Mouse (Mus musculus): ENCODE results near the gene Ptpn14. TPM values are rescaled to one million over a fixed set of nuclear protein-coding genes. Genes with fewer than 3 reads are reported as not detected.

Gene Ptpn14
- polyA plus RNA-seq, 1 experiment from 2014 or later = 5.0 TPM

GRCm38 (mm10) chr1:189867034-189867433 is 139.0 kb downstream of the Ptpn14 start:
- peaks cover 5% of the 10 kb centered on the region for H3K4me1 ChIP-seq (replicated peaks)
- WGBS = 81% methylated on average over 5 of the region's 5 CpGs
- H3K4me3 ChIP-seq = no peak overlapping the region
- H3K36me3 ChIP-seq = peaks cover 32% of the 10 kb centered on the region
- no peaks in the 10 kb centered on the region for H3K9me3 ChIP-seq
- DNase-seq (ENCODE audit: low spot score) = no peak
- H3K27ac ChIP-seq = peak overlapping the region; percentile 46
- H3K27me3 ChIP-seq (ENCODE audit: insufficient read depth, poor library complexity, severe bottlenecking) = no peaks in the 10 kb centered on the region

GRCm38 (mm10) chr1:189867497-189867896 is 139.4 kb downstream of the Ptpn14 start:
- no peaks in the 10 kb centered on the region for H3K27me3 ChIP-seq (ENCODE audit: insufficient read depth, poor library complexity, severe bottlenecking)
- no peak overlapping the region for H3K4me3 ChIP-seq
- H3K4me1 ChIP-seq (replicated peaks) = peaks cover 5% of the 10 kb centered on the region
- H3K27ac ChIP-seq = peak overlapping the region; percentile 46
- peaks cover 32% of the 10 kb centered on the region for H3K36me3 ChIP-seq
- DNase-seq (ENCODE audit: low spot score) = no peak
- no peaks in the 10 kb centered on the region for H3K9me3 ChIP-seq
- WGBS = 70% methylated on average over 9 of the region's 9 CpGs

DNA sequence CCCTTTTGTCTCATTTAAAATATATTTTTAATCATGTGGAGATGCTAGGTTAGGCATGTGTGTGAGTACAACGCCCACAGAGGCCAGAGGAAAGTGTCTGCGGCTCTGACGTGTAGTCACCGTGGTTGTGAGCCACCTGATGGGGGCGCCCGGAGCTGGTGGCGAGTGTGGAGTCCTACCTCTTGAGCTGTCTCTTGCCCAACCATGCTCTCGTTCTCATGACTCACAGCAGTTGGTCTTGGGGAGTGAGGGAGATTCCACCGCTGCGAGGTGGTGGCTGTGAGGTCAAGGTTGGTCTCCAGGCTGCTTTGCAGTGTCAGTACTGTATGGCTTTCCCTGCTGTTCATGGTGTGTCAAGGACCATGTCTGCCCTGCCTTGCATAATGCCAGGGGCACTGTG is 140.0 kb downstream of the Ptpn14 start:
- Histone ChIP-seq H3K27ac (0 out of 2 replicates have a peak overlapping the region, but pooled peaks have one; percentile 8), H3K9me3 (no peaks in the 10 kb centered on the region), H3K4me1 (replicated peaks) (peaks cover 5% of the 10 kb centered on the region), H3K27me3 (ENCODE audit: insufficient read depth, poor library complexity, severe bottlenecking) (no peaks in the 10 kb centered on the region), H3K36me3 (peaks cover 27% of the 10 kb centered on the region), H3K4me3 (no peak overlapping the region)
- WGBS = 85% methylated on average over 10 of the region's 10 CpGs
- DNase-seq (ENCODE audit: low spot score) = no peak

DNA sequence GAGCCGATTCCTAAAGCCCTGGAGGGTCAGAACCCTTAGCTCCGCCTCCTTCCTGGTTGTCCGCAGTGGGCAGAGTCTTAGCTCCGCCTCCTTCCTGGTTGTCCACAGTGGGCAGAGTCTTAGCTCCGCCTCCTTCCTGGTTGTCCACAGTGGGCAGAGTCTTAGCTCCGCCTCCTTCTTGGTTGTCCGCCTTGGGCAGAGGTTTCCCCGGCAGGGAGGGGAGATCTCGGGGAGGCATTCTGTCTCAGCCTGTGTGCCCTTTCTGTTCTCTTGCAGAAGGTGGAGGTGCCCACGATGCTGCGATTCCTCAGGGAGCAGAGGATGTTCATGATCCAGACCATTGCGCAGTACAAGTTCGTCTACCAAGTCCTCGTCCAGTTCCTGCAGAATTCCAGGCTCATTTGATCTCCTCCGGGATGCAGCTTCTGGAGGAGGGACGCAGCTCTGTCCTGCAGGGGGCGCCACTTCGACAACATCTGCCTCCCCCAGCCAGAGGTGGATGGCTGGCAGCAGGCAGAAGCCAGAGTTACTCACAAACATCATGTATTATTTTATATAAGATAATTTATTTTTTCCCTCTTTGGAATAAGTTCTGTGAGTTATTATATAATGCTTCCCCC is 141.7 kb downstream of the Ptpn14 start:
- H3K4me3 ChIP-seq = no peak overlapping the region
- no peaks in the 10 kb centered on the region for H3K9me3 ChIP-seq
- WGBS = 94% methylated on average over 18 of the region's 18 CpGs
- peaks cover 8% of the 10 kb centered on the region for H3K4me1 ChIP-seq (replicated peaks)
- H3K27me3 ChIP-seq (ENCODE audit: insufficient read depth, poor library complexity, severe bottlenecking) = no peaks in the 10 kb centered on the region
- peaks cover 19% of the 10 kb centered on the region for H3K36me3 ChIP-seq
- H3K27ac ChIP-seq = no peak overlapping the region
- DNase-seq (ENCODE audit: low spot score) = no peak

- Histone ChIP-seq H3K36me3 (peaks cover 15% of the 10 kb centered on the region), H3K4me3 (no peak overlapping the region), H3K9me3 (no peaks in the 10 kb centered on the region), H3K4me1 (replicated peaks) (peaks cover 14% of the 10 kb centered on the region), H3K27ac (no peak overlapping the region), H3K27me3 (ENCODE audit: insufficient read depth, poor library complexity, severe bottlenecking) (no peaks in the 10 kb centered on the region)
- DNase-seq (ENCODE audit: low spot score) = no peak
- WGBS = 82% methylated on average over 8 of the region's 8 CpGs
These were observed 142.5 kb downstream of the Ptpn14 start for GRCm38 (mm10) chr1:189870539-189870938.

- DNase-seq (ENCODE audit: low spot score) = no peak
- peaks cover 20% of the 10 kb centered on the region for H3K4me1 ChIP-seq (replicated peaks)
- H3K27ac ChIP-seq = no peak overlapping the region
- 95% methylated on average over 8 of the region's 8 CpGs for WGBS
- H3K9me3 ChIP-seq = no peaks in the 10 kb centered on the region
- H3K4me3 ChIP-seq = no peak overlapping the region
- peaks cover 15% of the 10 kb centered on the region for H3K36me3 ChIP-seq
- H3K27me3 ChIP-seq (ENCODE audit: insufficient read depth, poor library complexity, severe bottlenecking) = no peaks in the 10 kb centered on the region
These were observed 143.6 kb downstream of the Ptpn14 start for GRCm38 (mm10) chr1:189871625-189872024.

- Histone ChIP-seq H3K27ac (no peak overlapping the region), H3K36me3 (peaks cover 15% of the 10 kb centered on the region), H3K4me3 (no peak overlapping the region), H3K9me3 (no peaks in the 10 kb centered on the region), H3K27me3 (ENCODE audit: insufficient read depth, poor library complexity, severe bottlenecking) (no peaks in the 10 kb centered on the region), H3K4me1 (replicated peaks) (peaks cover 20% of the 10 kb centered on the region)
- 92% methylated on average over 4 of the region's 4 CpGs for WGBS
- DNase-seq (ENCODE audit: low spot score) = no peak
These were observed 144.0 kb downstream of the Ptpn14 start for GRCm38 (mm10) chr1:189872050-189872449.

GRCm38 (mm10) chr1:189873591-189873990 is 145.5 kb downstream of the Ptpn14 start:
- DNase-seq (ENCODE audit: low spot score) = no peak
- Histone ChIP-seq H3K4me3 (no peak overlapping the region), H3K9me3 (no peaks in the 10 kb centered on the region), H3K27me3 (ENCODE audit: insufficient read depth, poor library complexity, severe bottlenecking) (no peaks in the 10 kb centered on the region), H3K27ac (no peak overlapping the region), H3K36me3 (peaks cover 15% of the 10 kb centered on the region), H3K4me1 (replicated peaks) (peaks cover 15% of the 10 kb centered on the region)
- WGBS = 92% methylated on average over 8 of the region's 8 CpGs

DNA sequence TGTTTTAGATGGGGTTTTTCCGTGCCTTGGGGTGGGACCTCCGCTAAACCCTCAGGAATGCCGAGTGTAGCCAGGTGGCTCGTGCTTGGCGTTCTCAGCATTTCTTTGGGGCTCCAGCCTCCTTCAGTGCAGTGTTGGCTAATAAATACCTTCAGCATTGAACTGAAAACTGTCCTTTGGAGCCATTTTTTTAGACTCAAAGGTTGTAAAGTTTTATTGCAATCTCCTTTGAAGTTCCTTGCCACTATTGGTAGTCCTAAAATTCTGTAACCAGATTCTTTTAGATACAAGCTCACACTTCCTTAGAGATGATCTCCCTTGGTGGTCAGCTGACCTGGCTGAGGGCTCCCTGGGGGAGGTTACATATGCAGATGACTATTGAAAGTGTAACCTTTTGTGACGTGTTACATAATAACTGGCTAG is 147.4 kb downstream of the Ptpn14 start:
- no peak overlapping the region for H3K4me3 ChIP-seq
- H3K4me1 ChIP-seq (replicated peaks) = peaks cover 18% of the 10 kb centered on the region
- no peak for DNase-seq (ENCODE audit: low spot score)
- no peaks in the 10 kb centered on the region for H3K9me3 ChIP-seq
- H3K36me3 ChIP-seq = peaks cover 12% of the 10 kb centered on the region
- 40% methylated on average over 6 of the region's 6 CpGs for WGBS
- H3K27ac ChIP-seq = no peak overlapping the region
- no peaks in the 10 kb centered on the region for H3K27me3 ChIP-seq (ENCODE audit: insufficient read depth, poor library complexity, severe bottlenecking)

GRCm38 (mm10) chr1:189876162-189876561 is 148.1 kb downstream of the Ptpn14 start:
- 85% methylated on average over 8 of the region's 8 CpGs for WGBS
- H3K27me3 ChIP-seq (ENCODE audit: insufficient read depth, poor library complexity, severe bottlenecking) = no peaks in the 10 kb centered on the region

DNA sequence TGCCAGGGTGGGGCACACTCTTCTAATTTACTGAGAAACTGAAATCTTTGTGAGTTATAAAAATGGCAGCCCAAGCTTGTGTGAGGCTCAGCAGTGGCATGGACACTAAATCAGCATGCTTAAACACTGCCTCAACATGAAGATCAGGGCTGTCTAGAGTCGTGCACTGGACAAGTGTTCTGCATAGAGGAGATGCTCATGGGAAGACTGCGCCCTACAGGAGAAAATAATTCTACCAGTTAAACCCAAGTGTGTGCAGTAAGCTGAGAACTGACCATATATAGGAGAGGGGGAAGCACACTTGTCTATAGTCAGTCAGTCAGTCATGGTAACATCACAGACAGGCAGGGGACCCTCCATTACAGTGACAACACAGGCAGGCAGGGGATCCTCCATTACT is 151.1 kb downstream of the Ptpn14 start:
- H3K36me3 ChIP-seq = peaks cover 13% of the 10 kb centered on the region
- H3K4me1 ChIP-seq (replicated peaks) = peaks cover 32% of the 10 kb centered on the region
- no peak overlapping the region for H3K4me3 ChIP-seq
- H3K9me3 ChIP-seq = no peaks in the 10 kb centered on the region
- DNase-seq (ENCODE audit: low spot score) = no peak
- WGBS = 71% methylated on average over 2 of the region's 2 CpGs
- no peak overlapping the region for H3K27ac ChIP-seq
- no peaks in the 10 kb centered on the region for H3K27me3 ChIP-seq (ENCODE audit: insufficient read depth, poor library complexity, severe bottlenecking)

More at GRCm38 (mm10) chr1:189876162-189876561, 148.1 kb downstream of the Ptpn14 start:
- H3K4me1 ChIP-seq (replicated peaks) = peaks cover 18% of the 10 kb centered on the region
- H3K27ac ChIP-seq = no peak overlapping the region
- H3K9me3 ChIP-seq = no peaks in the 10 kb centered on the region
- peaks cover 6% of the 10 kb centered on the region; the same call in 1 of the 2 replicates for H3K36me3 ChIP-seq
- no peak overlapping the region for H3K4me3 ChIP-seq
- no peak for DNase-seq (ENCODE audit: low spot score)

- H3K27me3 ChIP-seq (ENCODE audit: insufficient read depth, poor library complexity, severe bottlenecking) = no peaks in the 10 kb centered on the region
- 74% methylated on average over 8 of the region's 8 CpGs for WGBS
- peaks cover 13% of the 10 kb centered on the region for H3K36me3 ChIP-seq
- no peaks in the 10 kb centered on the region for H3K9me3 ChIP-seq
- no peak for DNase-seq (ENCODE audit: low spot score)
- peaks cover 36% of the 10 kb centered on the region for H3K4me1 ChIP-seq (replicated peaks)
- no peak overlapping the region for H3K27ac ChIP-seq
- no peak overlapping the region for H3K4me3 ChIP-seq
These were observed 151.9 kb downstream of the Ptpn14 start for GRCm38 (mm10) chr1:189879965-189880364.

DNA sequence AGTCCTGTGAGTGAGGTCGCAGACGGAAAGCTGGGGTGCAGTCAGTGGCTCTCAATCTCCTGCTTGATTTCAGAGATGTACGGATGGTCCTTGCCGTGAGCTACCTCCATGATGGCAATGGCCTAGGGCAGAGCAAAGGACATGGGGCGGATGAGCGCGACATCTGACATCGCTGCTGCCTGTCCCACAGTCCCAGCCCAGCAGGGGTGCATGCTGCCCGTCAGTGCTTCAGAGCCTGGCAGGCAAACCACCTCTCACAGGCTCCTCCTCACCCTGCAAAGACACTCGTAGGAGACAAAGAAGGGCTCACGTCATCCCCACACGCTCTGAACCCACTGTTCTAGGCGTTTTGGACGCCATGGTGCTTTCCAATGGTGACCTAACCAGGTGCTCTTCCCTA is 152.7 kb downstream of the Ptpn14 start:
- Histone ChIP-seq H3K9me3 (no peaks in the 10 kb centered on the region), H3K4me3 (no peak overlapping the region), H3K27ac (no peak overlapping the region), H3K36me3 (peaks cover 14% of the 10 kb centered on the region), H3K27me3 (ENCODE audit: insufficient read depth, poor library complexity, severe bottlenecking) (no peaks in the 10 kb centered on the region), H3K4me1 (replicated peaks) (peaks cover 32% of the 10 kb centered on the region)
- WGBS = 67% methylated on average over 14 of the region's 14 CpGs
- no peak for DNase-seq (ENCODE audit: low spot score)

- no peaks in the 10 kb centered on the region for H3K27me3 ChIP-seq (ENCODE audit: insufficient read depth, poor library complexity, severe bottlenecking)
- WGBS = 58% methylated on average over 7 of the region's 7 CpGs
- H3K36me3 ChIP-seq = peaks cover 26% of the 10 kb centered on the region
- peak; percentile 56 for DNase-seq (ENCODE audit: low spot score)
- no peak overlapping the region for H3K4me3 ChIP-seq
- H3K9me3 ChIP-seq = no peaks in the 10 kb centered on the region
- H3K4me1 ChIP-seq (replicated peaks) = peaks cover 28% of the 10 kb centered on the region
- peak overlapping the region; percentile 30; the same call in 1 of the 2 replicates for H3K27ac ChIP-seq
These were observed 154.8 kb downstream of the Ptpn14 start for GRCm38 (mm10) chr1:189882886-189883285.
